Mouse (Mus musculus) stomach, postnatal 0 days (tissue): ENCODE results near the gene Senp8. TPM values are rescaled to one million over a fixed set of nuclear protein-coding genes. Genes with fewer than 3 reads are reported as not detected.

Experiments used
- ATAC-seq: fragments of 200-750 bp; cut with Nextera tagmentation; 2 replicates; pipeline ENCODE4 v1.8.0; 2017; ENCODE audit not compliant: low FRiP score, low TSS enrichment
- DNase-seq: peaks from one replicate; pipeline ENCODE4 v3.0.0-alpha.2; 2016; ENCODE audit warnings: low spot score
- H3K27ac ChIP-seq: fragments of 300-500 bp; sonication (generic); replicated peaks from 2 replicates; pipeline ENCODE4 v1.5.1; 2014; ENCODE audit warnings: mild to moderate bottlenecking, control low read depth
- H3K27me3 ChIP-seq: fragments of 300-500 bp; sonication (generic); 2 replicates; pipeline ENCODE4 v1.6.1; 2014; ENCODE audit warnings: low read length; ENCODE audit not compliant: control insufficient read depth, insufficient read depth
- H3K36me3 ChIP-seq: fragments of 300-500 bp; sonication (generic); 2 replicates; pipeline ENCODE4 v1.6.1; 2014; ENCODE audit warnings: low read length, mixed read lengths; ENCODE audit not compliant: control insufficient read depth, insufficient read depth
- H3K4me1 ChIP-seq: fragments of 300-500 bp; sonication (generic); replicated peaks from 2 replicates; pipeline ENCODE4 v1.6.1; 2014; ENCODE audit warnings: antibody characterized with exemption; ENCODE audit not compliant: control insufficient read depth, insufficient read depth
- H3K4me2 ChIP-seq: fragments of 300-500 bp; sonication (generic); replicated peaks from 2 replicates; pipeline ENCODE4 v1.6.1; 2014; ENCODE audit warnings: low read depth, mild to moderate bottlenecking, control low read depth, moderate library complexity
- H3K4me3 ChIP-seq: fragments of 300-500 bp; sonication (generic); 2 replicates; pipeline ENCODE4 v1.5.1; 2014; ENCODE audit warnings: low read depth, low read length, control low read depth
- H3K9ac ChIP-seq: fragments of 300-500 bp; sonication (generic); 2 replicates; pipeline ENCODE4 v1.6.1; 2014; ENCODE audit warnings: mild to moderate bottlenecking, low read length, control low read depth, mixed read lengths
- H3K9me3 ChIP-seq: fragments of 300-500 bp; sonication (generic); 2 replicates; pipeline ENCODE4 v1.6.1; 2016; ENCODE audit warnings: low read length; ENCODE audit not compliant: control insufficient read depth
- CTCF ChIP-seq: IDR thresholded peaks from 2 replicates; pipeline ENCODE4 v1.5.1; 2016; ENCODE audit warnings: antibody characterized with exemption, low read depth, mild to moderate bottlenecking, moderate library complexity
- EP300 ChIP-seq: optimal IDR thresholded peaks from 2 replicates; pipeline ENCODE3; 2016; ENCODE audit warnings: antibody characterized with exemption
- WGBS: fragments of 180-500 bp; shearing (Covaris S2); extraction: QIAGEN DNeasy Blood & Tissue Kit; methylation state at CpG from one replicate; pipeline ENCODE4 v1.1.7; 2014; 5-methylcytosine and 5-hydroxymethylcytosine counted together
- polyA plus RNA-seq: library from polyadenylated mRNA; unstranded; fragments of >200 nt; fragmentation: Nextera tagmentation; extraction: Ambion mirVana; gene quantifications from 2 replicates; pipeline ENCODE4 v1.2.1, GENCODE M21; 2015

Senp8 gene
- polyA plus RNA-seq, 1 experiment from 2014 or later: 4.3 TPM

DNA sequence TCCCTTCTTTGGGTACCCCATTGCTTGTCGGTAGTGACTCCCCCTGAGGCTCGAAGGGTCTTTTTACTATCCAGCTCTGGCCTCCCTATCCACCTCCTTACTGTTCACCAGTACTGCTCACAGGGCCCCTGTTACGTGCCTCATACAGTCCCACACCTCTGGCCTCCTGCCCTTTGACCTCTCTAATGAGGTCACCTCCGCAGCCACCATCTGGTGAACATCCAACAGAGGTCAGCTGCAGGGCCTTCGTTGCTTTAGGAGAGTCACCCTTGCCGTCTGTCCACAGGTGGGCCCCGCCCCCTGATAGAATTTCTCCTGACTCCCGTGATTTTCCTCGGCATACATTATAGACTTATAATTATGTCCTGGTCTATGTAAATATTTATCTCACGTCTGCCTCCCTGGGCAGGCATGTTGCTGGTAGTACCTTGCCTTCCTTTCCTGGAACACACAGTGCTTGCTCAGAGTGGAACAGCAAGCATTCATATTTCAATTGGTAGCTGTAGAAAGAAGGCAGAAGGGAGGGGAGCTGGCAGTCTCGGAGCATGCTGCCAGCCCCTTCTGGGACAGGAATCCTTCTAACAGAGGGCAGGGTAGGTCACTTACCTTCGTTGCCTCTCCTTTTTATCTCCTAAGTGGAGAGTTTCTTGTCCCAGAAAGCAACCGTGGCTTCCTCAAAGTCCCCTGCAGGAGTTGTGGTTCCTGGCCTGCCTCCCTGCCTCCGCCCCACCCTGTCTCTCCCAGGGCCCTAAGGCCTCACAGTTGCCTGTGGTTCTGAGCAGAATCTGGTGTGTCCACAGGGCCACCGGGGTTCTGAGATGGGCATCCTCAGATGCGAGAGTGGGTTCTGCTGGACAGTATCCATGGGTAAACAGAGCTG, 55.7 kb downstream of the Senp8 start:
- no peak for TF ChIP-seq CTCF
- no peak for TF ChIP-seq EP300
- Histone ChIP-seq H3K36me3 (no peaks in the 10 kb centered on the region), H3K9me3 (no peaks in the 10 kb centered on the region), H3K9ac (peak overlapping the region; percentile 9; the same call in 1 of the 2 replicates), H3K27ac (peak overlapping the region; percentile 80), H3K4me1 (peaks cover 13% of the 10 kb centered on the region), H3K4me3 (no peak overlapping the region), H3K27me3 (no peaks in the 10 kb centered on the region), H3K4me2 (no peak overlapping the region)
- peak; percentile 27 for ATAC-seq
- WGBS: 32% methylated on average over 16 of the region's 16 CpGs
- peak; percentile 63 for DNase-seq

DNA sequence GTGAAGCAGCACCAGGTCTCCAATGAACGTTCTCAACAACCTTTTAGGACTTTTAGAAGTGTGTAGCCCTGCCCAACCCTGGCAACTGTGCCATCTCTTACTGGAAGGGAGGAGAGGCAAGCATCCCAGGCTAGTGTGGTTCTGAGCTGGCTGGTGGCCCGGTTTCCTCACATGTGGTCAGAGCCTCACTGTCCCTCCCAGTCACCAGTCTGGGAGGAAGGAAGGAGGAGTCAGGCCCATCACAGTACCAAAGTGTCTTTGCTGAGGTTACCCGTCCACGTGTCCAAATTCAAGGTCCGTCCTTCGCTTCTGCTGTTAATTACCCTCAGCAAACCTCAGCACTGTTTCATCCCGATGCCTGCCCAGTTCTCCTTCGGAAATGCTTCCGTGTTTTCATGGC, 58.4 kb downstream of the Senp8 start:
- Histone ChIP-seq H3K4me2 (peak overlapping the region; percentile 62), H3K36me3 (no peaks in the 10 kb centered on the region), H3K4me3 (peak overlapping the region; percentile 33), H3K9me3 (no peaks in the 10 kb centered on the region), H3K27ac (peak overlapping the region; percentile 82), H3K4me1 (peaks cover 13% of the 10 kb centered on the region), H3K27me3 (no peaks in the 10 kb centered on the region), H3K9ac (0 out of 2 replicates have a peak overlapping the region, but pooled peaks have one; percentile 43)
- peak; percentile 27 for ATAC-seq
- TF ChIP-seq EP300 (no peak), CTCF (no peak)
- no peak for DNase-seq
- WGBS: 38% methylated on average over 9 of the region's 9 CpGs

DNA sequence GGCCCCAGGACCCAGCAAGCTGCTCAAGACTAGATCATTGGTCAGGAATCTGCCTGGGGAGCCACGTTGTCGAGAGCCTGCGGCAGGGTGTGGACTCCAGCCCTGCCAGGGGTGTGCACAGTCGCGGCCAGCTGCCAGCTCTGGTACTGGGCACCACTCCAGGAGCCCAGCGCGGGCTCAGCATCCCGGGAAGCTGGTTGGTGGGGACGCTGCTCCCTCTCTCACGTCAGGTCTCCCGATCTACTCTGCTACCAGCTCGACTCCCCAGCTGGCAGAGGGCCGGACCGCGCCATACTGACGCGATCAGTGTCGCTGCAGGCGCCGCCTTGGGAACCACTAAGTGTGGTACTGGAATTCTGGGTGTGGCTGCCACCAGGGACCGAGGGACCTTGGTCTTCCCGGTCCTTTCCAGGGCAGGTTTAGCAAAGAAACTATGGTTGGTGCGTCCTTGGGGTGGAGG, 58.8 kb downstream of the Senp8 start:
- 3% methylated on average over 23 of the region's 23 CpGs for WGBS
- no peaks in the 10 kb centered on the region for H3K9me3 ChIP-seq
- peak; percentile 96 for DNase-seq
- H3K4me3 ChIP-seq: peak overlapping the region; percentile 33
- TF ChIP-seq EP300 (no peak), CTCF (no peak)
- peaks cover 13% of the 10 kb centered on the region for H3K4me1 ChIP-seq
- no peaks in the 10 kb centered on the region for H3K27me3 ChIP-seq
- H3K9ac ChIP-seq: 0 out of 2 replicates have a peak overlapping the region, but pooled peaks have one; percentile 43
- peak overlapping the region; percentile 82 for H3K27ac ChIP-seq
- peak; percentile 92 for ATAC-seq
- H3K36me3 ChIP-seq: no peaks in the 10 kb centered on the region
- H3K4me2 ChIP-seq: peak overlapping the region; percentile 62

DNA sequence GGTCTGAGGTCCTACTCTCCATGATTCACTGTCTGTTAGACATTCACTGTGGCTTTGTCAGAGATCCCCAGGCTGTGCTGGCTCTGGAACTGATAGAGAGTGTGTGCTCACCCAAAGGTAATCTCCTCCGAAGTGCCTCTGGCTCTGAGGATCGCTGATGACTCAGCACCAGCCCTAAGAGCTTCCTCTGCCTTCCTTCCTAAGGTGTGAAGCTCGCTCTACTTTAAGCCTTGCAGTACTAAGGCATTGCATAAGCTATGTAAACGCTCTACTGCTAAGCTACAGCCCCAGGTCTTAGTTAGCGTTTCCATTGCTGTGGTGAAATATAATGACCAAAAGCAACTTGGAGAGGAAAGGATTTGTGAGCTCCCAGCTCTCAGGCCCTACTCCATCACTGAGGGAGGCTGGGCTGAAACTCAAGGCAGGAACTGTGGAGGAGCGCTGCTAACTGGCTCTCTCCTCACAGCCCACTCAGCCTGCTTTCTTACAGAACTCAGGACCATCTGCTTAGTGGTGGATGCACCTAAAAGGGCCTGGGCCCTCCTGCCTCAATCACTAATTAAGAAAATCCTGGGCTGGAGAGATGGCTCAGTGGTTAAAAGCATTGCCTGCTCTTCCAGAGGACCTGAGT, 63.0 kb downstream of the Senp8 start:
- H3K4me3 ChIP-seq: no peak overlapping the region
- DNase-seq (no peak), ATAC-seq (peak; percentile 71)
- H3K27me3 ChIP-seq: no peaks in the 10 kb centered on the region
- TF ChIP-seq CTCF (no peak), EP300 (no peak)
- no peaks in the 10 kb centered on the region for H3K36me3 ChIP-seq
- H3K4me1 ChIP-seq: peaks cover 8% of the 10 kb centered on the region
- WGBS: 25% methylated on average over 6 of the region's 6 CpGs
- H3K9ac ChIP-seq: no peak overlapping the region
- H3K27ac ChIP-seq: peak overlapping the region; percentile 61; the same call in 1 of the 2 replicates
- H3K9me3 ChIP-seq: no peaks in the 10 kb centered on the region
- H3K4me2 ChIP-seq: no peak overlapping the region

Other genes starting within 250 kb of the Senp8 start
- gene Hexa, start 211.2 kb downstream of the Senp8 start, polyA plus RNA-seq: 39.2 and 42.3 TPM in 2 replicates
- gene Tmem202, start 210.9 kb downstream of the Senp8 start, polyA plus RNA-seq: 0.25 and 0.59 TPM in 2 replicates
- 4.5 and 4.8 TPM in 2 replicates for gene Celf6, start 172.8 kb downstream of the Senp8 start, polyA plus RNA-seq
- 13.3 and 14.9 TPM in 2 replicates for gene Parp6, start 133.4 kb downstream of the Senp8 start, polyA plus RNA-seq
- gene Pkm, start 94.3 kb downstream of the Senp8 start, polyA plus RNA-seq: 472 and 500 TPM in 2 replicates
- gene Gramd2, start 70.6 kb downstream of the Senp8 start, polyA plus RNA-seq: 5.9 and 6.7 TPM in 2 replicates
- 3.8 and 4.0 TPM in 2 replicates for gene Myo9a, start 186 bp upstream of the Senp8 start, polyA plus RNA-seq
- 0.08 TPM in 1 of 2 replicates, not detected in the other for gene Nr2e3, start 209.9 kb upstream of the Senp8 start, polyA plus RNA-seq